7 mouse cellular contexts compared by ENCODE assay signal in the genomic region with DNA sequence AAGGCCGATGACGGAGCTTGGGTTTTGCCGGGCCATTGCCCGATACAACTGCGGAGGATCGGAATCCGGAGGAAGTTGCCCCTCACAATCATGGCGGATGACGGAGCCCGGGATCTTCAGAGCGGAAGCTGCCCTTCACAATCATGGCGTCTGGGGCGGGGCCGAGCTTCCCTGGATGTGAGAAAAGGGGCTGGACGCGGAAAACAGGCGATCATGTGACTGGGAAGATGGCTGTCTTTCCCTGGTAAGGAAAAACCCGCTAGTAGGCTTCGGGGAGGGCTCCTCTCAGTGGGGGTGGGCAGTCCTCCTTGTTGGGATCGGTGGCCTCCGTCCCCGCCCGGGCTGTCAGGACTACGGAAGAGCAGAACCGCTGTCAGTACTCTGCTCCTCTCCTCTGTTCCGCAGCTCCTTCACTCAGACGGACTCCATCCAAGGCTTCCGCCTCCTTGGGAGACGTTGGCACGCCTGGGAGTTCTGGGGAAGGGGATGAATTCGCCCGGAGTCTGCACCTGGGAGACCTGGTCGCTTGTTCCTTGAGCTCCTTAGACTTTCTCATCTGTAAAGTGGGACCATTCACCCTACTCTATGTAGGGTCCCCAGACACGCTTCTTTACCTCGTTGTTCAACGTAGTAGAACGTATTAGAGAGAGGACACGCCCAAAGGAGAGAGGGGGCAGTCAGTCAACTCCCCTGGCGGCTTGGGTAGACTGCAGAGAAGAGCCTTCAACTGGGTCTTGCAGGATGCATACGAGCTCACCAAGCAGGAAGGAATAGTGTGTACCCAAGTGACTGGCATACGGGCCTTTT. TPM values are rescaled to one million over a fixed set of nuclear protein-coding genes. Genes with fewer than 3 reads are reported as not detected.
DNase-seq lines count a peak whose midpoint lies in the region; ATAC-seq and TF ChIP-seq lines count a peak whose summit lies in the region.

No protein-coding gene starts in this region.

- no peaks in the 10 kb centered on the region for H3K9me3 ChIP-seq in embryonic facial prominence, embryonic 10.5 days
- no peaks in the 10 kb centered on the region for H3K9me3 ChIP-seq in intestine, postnatal 0 days (ENCODE audit: control insufficient read depth)
- H3K9me3 ChIP-seq in midbrain, embryonic 12.5 days, result no peaks in the 10 kb centered on the region

- peak overlapping the region; percentile 75 for H3K4me3 ChIP-seq in embryonic facial prominence, embryonic 10.5 days
- H3K4me3 ChIP-seq in intestine, postnatal 0 days (ENCODE audit: low read depth, low read length), result peak overlapping the region; percentile 73
- H3K4me3 ChIP-seq in midbrain, embryonic 12.5 days, result peak overlapping the region; percentile 76
- peak overlapping the region; percentile 86 for H3K4me3 ChIP-seq in small intestine, adult 2 months (ENCODE audit: low read depth, low read length)

- TF ChIP-seq POLR2A in small intestine, adult 2 months (IDR thresholded peaks at IDR 0.05; ENCODE audit: low read depth, low read length), result peak; percentile 75

- peak overlapping the region; percentile 78 for H3K27ac ChIP-seq in embryonic facial prominence, embryonic 10.5 days (replicated peaks)
- peak overlapping the region; percentile 29; the same call in 1 of the 2 replicates for H3K27ac ChIP-seq in intestine, postnatal 0 days (ENCODE audit: low read depth, low read length)
- peak overlapping the region; percentile 83 for H3K27ac ChIP-seq in midbrain, embryonic 12.5 days (replicated peaks)
- peak overlapping the region; percentile 43 for H3K27ac ChIP-seq in small intestine, adult 2 months (ENCODE audit: insufficient read depth, low read depth, low read length)

- ATAC-seq in intestine, postnatal 0 days, result peak; percentile 96
- ATAC-seq in midbrain, embryonic 12.5 days (ENCODE audit: low FRiP score, low read depth), result peak; percentile 96

- intact Hi-C loops in left cerebral cortex, postnatal 4 days (cut with DNase I), result no loop called here

- H3K36me3 ChIP-seq in embryonic facial prominence, embryonic 10.5 days (replicated peaks), result peaks cover 33% of the 10 kb centered on the region
- H3K36me3 ChIP-seq in intestine, postnatal 0 days (ENCODE audit: control insufficient read depth, insufficient read depth), result peaks cover 22% of the 10 kb centered on the region
- peaks cover 23% of the 10 kb centered on the region for H3K36me3 ChIP-seq in midbrain, embryonic 12.5 days
- peaks cover 7% of the 10 kb centered on the region for H3K36me3 ChIP-seq in small intestine, adult 2 months (ENCODE audit: control insufficient read depth, insufficient read depth, low read length)

- peak overlapping the region; percentile 74 for H3K4me2 ChIP-seq in intestine, postnatal 0 days (replicated peaks; ENCODE audit: low read depth)
- peak overlapping the region; percentile 71 for H3K4me2 ChIP-seq in midbrain, embryonic 12.5 days (replicated peaks)

- TF ChIP-seq CTCF in intestine, postnatal 0 days (IDR thresholded peaks at IDR 0.05; ENCODE audit: low read depth), result no peak
- no peak for TF ChIP-seq CTCF in small intestine, adult 2 months (IDR thresholded peaks at IDR 0.05; ENCODE audit: extremely low read depth, insufficient read length, insufficient replicate concordance, low read depth, low read length)

- peak overlapping the region; percentile 50 for H3K9ac ChIP-seq in intestine, postnatal 0 days (ENCODE audit: low read depth, low read length)
- peak overlapping the region; percentile 69 for H3K9ac ChIP-seq in midbrain, embryonic 12.5 days (replicated peaks)

- WGBS in embryonic facial prominence, embryonic 10.5 days, result 3% methylated on average over 41 of the region's 41 CpGs
- 3% methylated on average over 41 of the region's 41 CpGs for WGBS in intestine, postnatal 0 days
- WGBS in midbrain, embryonic 12.5 days, result 3% methylated on average over 41 of the region's 41 CpGs
- 3% methylated on average over 41 of the region's 41 CpGs for WGBS in small intestine, adult 2 months

- no peaks in the 10 kb centered on the region for H3K27me3 ChIP-seq in embryonic facial prominence, embryonic 10.5 days (replicated peaks; ENCODE audit: low read depth, poor library complexity, severe bottlenecking)
- H3K27me3 ChIP-seq in intestine, postnatal 0 days (replicated peaks; ENCODE audit: control insufficient read depth, insufficient read depth, low read length), result no peaks in the 10 kb centered on the region
- no peaks in the 10 kb centered on the region for H3K27me3 ChIP-seq in midbrain, embryonic 12.5 days
- H3K27me3 ChIP-seq in small intestine, adult 2 months (ENCODE audit: control insufficient read depth, insufficient read depth, low read length), result no peaks in the 10 kb centered on the region

- H3K4me1 ChIP-seq in embryonic facial prominence, embryonic 10.5 days, result peaks cover 11% of the 10 kb centered on the region
- 0 out of 2 replicates have a peak, but pooled peaks cover 12% of the 10 kb centered on the region for H3K4me1 ChIP-seq in intestine, postnatal 0 days (replicated peaks; ENCODE audit: control insufficient read depth, insufficient read depth, low read length)
- peaks cover 12% of the 10 kb centered on the region for H3K4me1 ChIP-seq in midbrain, embryonic 12.5 days
- H3K4me1 ChIP-seq in small intestine, adult 2 months (ENCODE audit: control insufficient read depth, insufficient read depth, insufficient read length, low read length), result peaks cover 12% of the 10 kb centered on the region

- peak; percentile 97 for DNase-seq in adrenal gland, postnatal 10 days
- DNase-seq in embryonic facial prominence, embryonic 10.5 days (ENCODE audit: low spot score), result peak; percentile 97
- DNase-seq in gonadal fat pad, adult 2 months (ENCODE audit: low read depth), result peak; percentile 82
- DNase-seq in left cerebral cortex, postnatal 4 days, result peak; percentile 98

RNA-seq across cellular contexts. Expression of gene Vps35l, which starts 0.7 kb away (rescaled TPM):
- total RNA-seq in adrenal gland, postnatal 10 days (2021), result 10 to 100 TPM; 54.0 to 61.7 TPM
- 69.1 and 70.0 TPM in 2 replicates for polyA plus RNA-seq in embryonic facial prominence, embryonic 10.5 days (2016; fragmentation: Nextera tagmentation; extraction: Ambion mirVana)
- 52.2 and 53.7 TPM in 2 replicates for polyA plus RNA-seq in gonadal fat pad, adult 2 months (2012; rRNA removed)
- 55.3 and 57.8 TPM in 2 replicates for polyA plus RNA-seq in intestine, postnatal 0 days (2015; fragmentation: Nextera tagmentation; extraction: Ambion mirVana)
- total RNA-seq in left cerebral cortex, postnatal 4 days (2021), result 10 to 100 TPM; 84.4 to 85.7 TPM
- polyA plus RNA-seq in midbrain, embryonic 12.5 days (2016; fragmentation: Nextera tagmentation; extraction: Ambion mirVana), result 89.4 and 95.3 TPM in 2 replicates
- polyA plus RNA-seq in small intestine, adult 2 months (2012; rRNA removed), result 18.3 and 29.9 TPM in 2 replicates

RNA-seq across cellular contexts. Expression of gene Ccp110, which starts 28.4 kb away (rescaled TPM):
- 10 to 100 TPM in 1 of 2 experiments, 1 to 10 TPM in 1; 7.4 to 10.1 TPM for total RNA-seq in adrenal gland, postnatal 10 days (2021)
- 34.3 and 37.2 TPM in 2 replicates for polyA plus RNA-seq in embryonic facial prominence, embryonic 10.5 days (2016; fragmentation: Nextera tagmentation; extraction: Ambion mirVana)
- polyA plus RNA-seq in gonadal fat pad, adult 2 months (2012; rRNA removed), result 3.2 and 4.4 TPM in 2 replicates
- polyA plus RNA-seq in intestine, postnatal 0 days (2015; fragmentation: Nextera tagmentation; extraction: Ambion mirVana), result 2.8 and 3.1 TPM in 2 replicates
- 10 to 100 TPM; 40.3 to 43.4 TPM for total RNA-seq in left cerebral cortex, postnatal 4 days (2021)
- 40.7 and 44.6 TPM in 2 replicates for polyA plus RNA-seq in midbrain, embryonic 12.5 days (2016; fragmentation: Nextera tagmentation; extraction: Ambion mirVana)
- 0.41 and 0.51 TPM in 2 replicates for polyA plus RNA-seq in small intestine, adult 2 months (2012; rRNA removed)

RNA-seq across cellular contexts. Expression of gene Gde1, which starts 35.2 kb away (rescaled TPM):
- total RNA-seq in adrenal gland, postnatal 10 days (2021), result 10 to 100 TPM; 90.1 to 93.8 TPM
- 65.1 and 68.7 TPM in 2 replicates for polyA plus RNA-seq in embryonic facial prominence, embryonic 10.5 days (2016; fragmentation: Nextera tagmentation; extraction: Ambion mirVana)
- 118 and 129 TPM in 2 replicates for polyA plus RNA-seq in gonadal fat pad, adult 2 months (2012; rRNA removed)
- 120 and 136 TPM in 2 replicates for polyA plus RNA-seq in intestine, postnatal 0 days (2015; fragmentation: Nextera tagmentation; extraction: Ambion mirVana)
- 100 to 1,000 TPM; 154 to 159 TPM for total RNA-seq in left cerebral cortex, postnatal 4 days (2021)
- 106 and 108 TPM in 2 replicates for polyA plus RNA-seq in midbrain, embryonic 12.5 days (2016; fragmentation: Nextera tagmentation; extraction: Ambion mirVana)
- polyA plus RNA-seq in small intestine, adult 2 months (2012; rRNA removed), result 535 and 645 TPM in 2 replicates

Comparison
In these comparisons a context has a peak if more than half of its experiments do, and no peak if none do; other contexts are left out.
1. Peak in every context shown above with its lines: DNase-seq, ATAC-seq, H3K4me3 ChIP-seq and H3K27ac ChIP-seq.
2. H3K27ac ChIP-seq: peak in every context shown above with its lines; median percentile 83 in midbrain, embryonic 12.5 days; 78 in embryonic facial prominence, embryonic 10.5 days; 43 in small intestine, adult 2 months; 29 in intestine, postnatal 0 days.